Mouse (Mus musculus) mesoderm, embryonic 11.5 days (tissue): ENCODE measurements around the gene Xirp1.
A peak's percentile ranks its signal among the peaks of the same experiment; 100 is the strongest.

Source experiments
- DNase-seq: peaks from one replicate; pipeline ENCODE4 v3.0.0-alpha.2; 2012; ENCODE audit warnings: low read depth, low spot score

Gene Xirp1

DNA sequence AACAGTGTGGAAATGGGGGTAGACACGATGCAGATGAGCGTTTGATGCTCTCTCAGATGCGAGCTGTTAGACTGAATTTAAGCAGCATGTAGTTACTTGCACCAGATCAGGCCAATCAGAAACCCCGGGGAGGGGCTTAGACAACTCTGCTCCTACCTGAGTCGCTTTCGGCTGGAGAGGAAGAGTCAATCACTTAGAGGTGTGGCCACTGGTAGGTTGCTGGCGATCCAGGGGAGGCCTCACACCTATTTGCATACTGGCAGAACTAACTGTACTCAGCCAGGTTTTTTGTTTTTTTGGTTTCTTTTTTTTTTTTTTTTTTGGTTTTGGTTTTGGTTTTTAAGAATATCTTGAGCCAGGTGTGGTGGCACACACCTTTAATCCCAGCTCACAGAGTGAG, 35.1 kb downstream of the Xirp1 start:
- no peak for DNase-seq

DNA sequence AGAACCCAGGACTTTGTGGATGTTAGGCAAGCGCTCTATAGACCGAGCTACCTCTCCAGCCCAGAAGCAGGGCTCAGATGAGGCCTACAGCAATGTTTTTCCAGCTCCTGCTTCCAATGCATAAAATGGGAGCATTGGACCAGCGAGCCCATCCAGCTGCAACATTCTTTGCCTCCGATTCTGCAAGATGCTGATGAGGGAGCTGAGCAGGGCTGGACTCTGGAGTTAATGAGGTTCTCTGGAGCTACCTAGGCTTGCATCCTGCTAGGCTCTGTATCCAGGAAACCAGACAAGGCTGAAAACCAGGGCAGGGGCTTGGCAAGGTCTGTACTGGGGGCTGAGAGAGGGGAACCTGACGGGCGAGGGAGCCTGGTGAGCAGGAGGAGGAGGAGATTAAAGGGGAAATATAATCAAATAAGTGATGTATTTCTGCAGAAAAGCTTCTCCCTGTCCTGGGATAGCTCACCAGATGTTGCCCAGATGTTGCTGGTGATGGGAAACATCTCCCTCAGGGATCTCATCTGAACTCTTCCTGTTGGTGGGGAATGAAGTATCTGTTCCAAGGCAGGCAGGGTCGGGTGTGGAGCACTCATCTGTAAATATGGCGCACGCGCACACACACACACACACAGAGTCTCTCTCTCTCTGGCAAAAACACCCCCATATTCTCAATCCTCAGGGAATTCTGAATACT, 37.4 kb downstream of the Xirp1 start:
- DNase-seq, result peak; percentile 54

DNA sequence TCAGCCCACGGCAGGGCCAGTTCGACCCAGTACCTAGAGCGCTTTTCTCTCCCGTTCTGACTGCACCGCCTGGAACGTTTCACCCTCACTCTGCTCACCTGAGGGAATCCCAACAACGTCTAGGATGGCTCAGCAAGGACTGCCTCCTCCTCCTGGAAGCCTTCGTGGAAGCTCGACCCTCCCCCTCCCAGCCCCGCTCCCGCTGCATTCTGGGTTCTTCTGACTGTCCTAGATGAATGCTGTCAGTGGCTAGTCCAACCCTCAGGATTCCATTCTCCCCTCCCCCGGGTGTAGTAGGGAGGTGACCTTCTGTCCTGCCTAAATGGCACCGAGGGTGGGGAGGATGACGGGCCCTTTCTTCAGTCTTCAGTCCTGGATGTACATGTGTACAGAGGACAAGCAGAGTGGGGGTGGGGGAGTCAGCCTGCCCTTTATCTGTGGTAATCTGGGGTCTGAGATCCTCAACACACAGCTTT, 38.8 kb downstream of the Xirp1 start, which contains the start of gene Csrnp1:
Gene Csrnp1, minus strand, starts transcription at position 123 of the 476 bp plus-strand sequence.
- DNase-seq, result peak; percentile 48

DNA sequence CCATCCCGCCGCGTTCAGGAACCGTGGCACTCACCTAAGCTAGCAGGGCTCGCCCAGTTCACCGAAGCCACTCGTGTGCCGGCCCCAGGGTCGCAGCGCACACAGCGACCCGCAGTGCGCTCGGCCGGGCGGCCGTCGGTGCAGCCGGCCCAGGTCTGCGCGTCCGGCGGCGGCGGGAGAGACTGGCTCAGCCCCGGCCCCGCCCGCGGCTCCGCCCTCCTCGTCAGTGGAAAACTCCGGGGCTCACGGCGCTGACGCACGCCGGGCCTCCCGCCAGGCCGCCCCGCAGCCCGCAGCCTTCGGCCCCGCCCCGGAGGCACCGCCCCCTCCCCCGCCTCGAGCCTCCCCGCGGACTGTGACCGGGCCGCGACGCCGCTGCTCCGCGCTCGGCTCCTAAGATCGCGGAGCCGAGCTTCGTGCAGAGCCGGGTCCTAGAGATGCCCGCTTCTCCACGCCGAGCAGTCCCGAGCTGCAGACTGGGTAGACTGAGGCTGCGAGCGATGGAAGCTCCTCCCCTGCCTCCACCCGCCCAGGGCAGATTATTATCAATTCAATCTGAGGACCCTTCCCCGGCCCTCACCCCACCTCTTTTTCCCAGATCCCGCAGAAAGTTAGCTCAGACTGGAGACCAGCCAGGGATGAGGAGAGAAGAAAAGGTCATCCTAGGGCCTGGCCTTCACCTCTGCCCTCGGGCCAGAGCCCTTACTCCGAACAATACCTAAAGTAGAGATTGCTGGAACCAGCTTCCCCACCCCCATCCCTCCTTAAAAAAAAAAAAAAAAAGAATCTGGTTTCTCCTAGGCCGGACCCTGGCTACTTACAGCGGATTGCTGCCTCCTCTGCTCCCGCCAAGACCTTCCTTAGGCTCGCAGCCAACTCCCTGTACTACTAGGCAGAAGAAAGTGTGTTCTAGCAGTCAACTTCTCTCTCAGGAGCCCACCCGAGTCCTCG, 39.5 kb downstream of the Xirp1 start:
- DNase-seq, result peak; percentile 74

DNA sequence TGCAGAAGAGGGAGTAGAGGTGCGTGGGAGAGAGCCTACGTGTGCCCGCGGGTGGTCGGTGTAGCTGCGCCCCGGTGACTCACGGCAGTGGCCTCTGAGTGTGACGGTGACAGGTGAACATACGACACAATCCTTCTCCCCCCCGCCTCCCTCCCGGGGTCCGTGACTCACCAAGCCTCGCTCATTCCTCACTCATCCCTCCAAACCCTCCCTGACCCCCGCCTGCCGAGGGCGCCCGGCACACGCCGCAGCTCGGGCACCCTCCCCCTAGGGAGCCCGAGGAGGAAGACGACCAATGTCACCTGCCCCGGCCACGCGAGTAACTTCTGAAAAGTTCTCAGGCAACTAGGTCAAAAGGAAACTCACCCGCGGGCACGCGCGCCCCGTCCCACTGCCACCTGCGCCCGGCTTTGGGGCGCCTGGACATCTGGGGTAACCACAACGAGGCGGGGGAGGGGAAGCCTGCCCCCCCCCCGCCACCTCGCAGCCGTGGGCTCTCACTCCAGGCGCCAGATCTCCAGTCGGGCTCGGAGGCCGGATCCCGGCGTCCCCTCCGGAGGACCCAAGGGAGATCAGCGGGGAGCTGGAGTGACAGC, 40.3 kb downstream of the Xirp1 start:
- no peak for DNase-seq

DNA sequence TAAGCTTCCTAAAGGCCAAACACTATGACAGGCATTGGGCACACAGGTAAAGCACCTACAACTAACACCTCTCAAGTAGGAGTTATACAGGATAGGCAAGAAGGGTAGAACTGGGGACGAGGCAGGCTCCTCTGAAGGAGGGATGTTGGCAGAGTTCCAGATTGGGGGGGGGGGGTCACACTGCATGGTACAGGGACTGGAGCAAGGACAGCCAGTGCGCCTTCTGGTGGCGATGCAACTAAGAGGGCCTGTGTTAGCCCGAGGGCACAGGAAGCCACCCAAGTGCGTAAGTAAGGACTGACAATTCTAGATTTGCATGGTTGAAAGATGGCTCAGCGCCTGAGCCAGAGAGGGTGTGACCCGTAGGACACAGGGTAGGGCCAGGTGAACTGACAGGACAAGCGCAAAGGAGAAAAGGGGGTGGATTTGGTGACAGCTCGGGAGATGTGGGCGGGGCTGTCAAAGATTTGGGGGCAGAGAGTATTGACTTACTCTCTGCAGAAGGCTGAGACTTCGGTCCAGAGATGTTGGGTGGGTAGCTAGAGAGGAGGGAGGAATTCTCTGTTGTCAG, 41.1 kb downstream of the Xirp1 start:
- DNase-seq, result peak; percentile 51

DNA sequence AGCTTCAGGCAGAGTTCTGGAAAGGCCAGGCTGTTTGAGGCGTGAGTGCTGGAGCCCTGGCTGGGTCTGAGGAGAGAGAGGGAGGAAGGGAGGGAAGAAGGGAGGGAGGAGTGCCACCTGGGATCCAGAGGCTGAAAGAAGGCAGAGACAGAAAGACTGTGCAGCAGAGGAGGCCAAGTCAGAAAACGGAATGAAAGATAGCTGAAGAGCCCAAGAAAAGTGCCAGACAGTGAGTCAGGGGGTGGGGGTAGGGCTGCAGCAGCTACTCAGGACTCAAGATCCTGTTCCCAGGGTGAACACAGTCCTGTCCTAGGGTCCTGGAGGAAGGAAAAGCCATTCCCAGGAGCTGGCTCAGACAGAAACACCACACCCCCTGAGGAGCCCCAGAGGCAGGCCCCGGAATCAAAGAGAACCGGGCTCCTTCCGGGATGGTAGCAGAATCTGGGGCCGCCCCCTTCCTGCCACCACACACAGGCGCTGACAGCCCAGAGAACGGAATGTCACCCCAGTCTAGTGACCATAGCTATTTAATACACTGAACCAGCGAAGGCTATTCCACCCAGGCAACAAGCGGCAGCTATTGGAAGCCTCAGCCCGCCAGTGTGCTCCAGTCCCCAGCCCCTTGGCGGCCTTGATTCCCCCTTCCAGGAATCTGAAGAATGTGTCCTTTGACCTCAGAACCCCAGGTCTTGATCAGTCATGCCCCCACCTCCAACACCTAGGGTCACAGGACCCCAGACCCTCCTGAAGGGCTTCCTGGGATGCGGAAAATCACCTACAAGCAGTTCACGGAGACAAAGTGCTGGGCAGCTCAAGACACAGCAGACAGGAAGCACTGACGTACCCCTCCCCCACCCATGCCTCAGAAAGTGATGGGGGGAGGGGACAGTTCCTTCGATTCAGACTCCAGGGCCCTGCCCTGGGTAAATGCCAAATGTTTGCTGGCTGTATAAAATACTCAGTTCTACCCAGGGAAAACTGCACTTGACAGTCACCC, 41.9 kb downstream of the Xirp1 start:
- DNase-seq, result peak; percentile 83

DNA sequence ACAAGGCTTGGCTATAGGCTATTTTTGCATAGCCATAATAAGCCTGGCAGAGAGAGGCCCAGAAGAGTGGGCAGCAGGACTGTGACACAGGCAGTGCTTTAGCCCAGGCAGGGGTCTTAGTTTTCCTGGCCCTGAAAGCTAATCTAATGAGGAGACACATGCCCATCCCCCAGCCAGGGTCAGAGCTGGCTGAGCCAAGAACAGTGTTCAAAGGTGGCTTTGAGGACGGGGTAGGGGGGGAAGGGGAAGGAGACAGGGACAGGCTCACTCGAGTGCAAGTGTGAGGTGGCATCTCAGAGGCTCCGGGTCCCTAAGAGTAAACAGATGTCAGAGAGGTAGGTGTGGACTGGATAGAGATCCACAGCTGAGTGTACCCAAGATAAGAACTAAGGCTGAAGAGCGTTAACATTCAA, 42.6 kb downstream of the Xirp1 start:
- no peak for DNase-seq

DNA sequence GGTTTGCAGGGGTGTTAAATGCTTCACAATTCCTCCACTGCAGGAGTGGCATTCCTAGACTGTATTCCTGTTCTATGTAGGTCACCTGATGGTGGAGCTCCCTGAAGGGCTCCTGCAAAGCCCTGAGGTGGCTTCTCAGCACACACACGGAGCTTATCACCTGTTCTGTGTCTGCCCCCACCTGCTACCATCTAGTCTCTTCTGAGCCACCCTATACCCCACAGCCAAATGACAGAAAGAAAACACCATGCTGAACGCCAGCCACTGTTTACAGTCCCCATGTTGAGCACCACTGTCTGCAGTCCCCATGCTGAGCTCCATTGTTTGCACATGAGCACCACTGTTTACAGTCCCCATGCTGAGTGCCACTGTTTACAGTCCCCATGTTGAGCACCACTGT, 43.6 kb downstream of the Xirp1 start:
- no peak for DNase-seq

DNA sequence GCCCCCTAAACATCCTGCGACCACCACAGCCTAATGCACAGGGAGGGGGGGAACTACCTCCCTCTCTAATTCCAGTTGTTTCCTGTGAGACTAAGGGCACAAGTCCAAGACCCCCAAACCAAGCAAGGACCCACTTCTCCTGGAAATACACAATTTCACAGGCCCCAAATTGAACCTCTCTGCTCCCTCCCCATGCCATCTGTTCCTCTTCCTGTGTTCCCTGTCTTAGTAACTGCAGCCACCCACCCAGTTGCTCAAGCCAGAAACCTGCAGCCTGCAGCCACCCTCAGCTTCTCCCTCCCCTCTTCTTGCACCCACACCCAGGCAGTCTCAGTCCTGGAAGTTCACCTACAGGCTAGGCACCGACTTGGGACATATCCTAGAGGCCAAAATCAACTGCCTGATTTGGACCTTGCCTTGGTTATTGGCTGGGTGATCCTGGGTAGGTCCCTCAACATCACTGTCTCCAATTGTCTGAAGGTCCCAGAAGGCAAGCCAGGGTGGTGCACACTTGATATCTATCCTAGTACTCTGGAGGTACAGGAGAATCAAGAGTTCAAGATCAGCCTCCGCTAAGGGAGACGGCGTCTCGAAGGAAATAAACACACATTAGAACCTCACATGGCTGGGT, 44.5 kb downstream of the Xirp1 start:
- no peak for DNase-seq

DNA sequence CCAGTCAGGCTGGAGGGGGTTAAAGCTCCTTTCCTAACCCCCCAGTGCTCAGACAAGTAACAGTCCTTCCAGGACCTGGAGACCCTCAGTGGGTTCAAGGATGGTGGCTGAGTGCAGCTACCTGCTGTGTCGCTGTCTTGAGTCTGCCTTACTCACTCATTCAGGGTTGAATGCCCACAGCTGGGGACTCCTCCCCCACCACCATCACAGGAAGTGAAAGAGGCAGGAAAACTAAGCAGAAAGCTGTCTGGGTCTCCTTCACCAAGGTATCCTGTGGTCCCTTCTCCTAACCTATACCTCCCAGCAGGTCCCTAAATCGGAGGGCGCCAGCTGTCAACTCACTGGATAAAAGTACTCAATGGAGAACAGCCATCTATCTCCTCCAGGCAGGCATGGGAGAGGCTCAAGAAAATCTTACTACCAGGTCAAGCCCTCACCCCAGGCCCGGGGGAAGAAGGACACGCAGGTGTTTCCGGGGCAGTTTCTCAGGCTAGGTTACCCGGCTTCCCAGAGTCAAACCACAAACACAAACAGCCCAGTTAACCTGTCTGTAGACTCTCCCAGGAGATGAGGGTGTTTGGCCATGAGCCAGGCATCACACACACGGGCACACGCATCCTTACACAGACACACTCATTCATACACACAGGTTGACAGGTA, 45.1 kb downstream of the Xirp1 start:
- no peak for DNase-seq

DNA sequence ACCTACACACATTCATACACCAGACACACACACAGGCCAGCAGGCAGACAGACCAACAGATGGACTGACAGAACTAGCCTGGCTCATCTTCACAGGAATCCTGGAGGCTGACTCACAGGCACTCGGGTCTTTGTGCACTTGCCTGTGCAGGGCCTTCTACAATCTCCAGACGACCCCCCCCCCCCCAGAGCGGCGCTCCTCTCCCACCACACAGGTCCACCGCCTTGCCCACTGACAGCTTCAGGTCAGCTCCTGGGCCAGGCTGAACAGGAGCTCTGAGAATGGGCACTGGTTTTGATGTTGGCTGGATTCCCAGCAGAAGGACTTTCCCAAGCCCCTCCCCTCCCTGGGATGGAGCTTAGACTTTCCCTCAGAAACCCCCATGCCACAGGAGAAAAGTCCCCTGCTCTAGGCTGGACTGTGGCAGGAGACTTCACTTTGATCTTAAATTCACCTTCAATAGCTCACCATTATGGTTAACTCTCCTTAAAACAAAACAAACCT, 45.8 kb downstream of the Xirp1 start:
- no peak for DNase-seq

DNA sequence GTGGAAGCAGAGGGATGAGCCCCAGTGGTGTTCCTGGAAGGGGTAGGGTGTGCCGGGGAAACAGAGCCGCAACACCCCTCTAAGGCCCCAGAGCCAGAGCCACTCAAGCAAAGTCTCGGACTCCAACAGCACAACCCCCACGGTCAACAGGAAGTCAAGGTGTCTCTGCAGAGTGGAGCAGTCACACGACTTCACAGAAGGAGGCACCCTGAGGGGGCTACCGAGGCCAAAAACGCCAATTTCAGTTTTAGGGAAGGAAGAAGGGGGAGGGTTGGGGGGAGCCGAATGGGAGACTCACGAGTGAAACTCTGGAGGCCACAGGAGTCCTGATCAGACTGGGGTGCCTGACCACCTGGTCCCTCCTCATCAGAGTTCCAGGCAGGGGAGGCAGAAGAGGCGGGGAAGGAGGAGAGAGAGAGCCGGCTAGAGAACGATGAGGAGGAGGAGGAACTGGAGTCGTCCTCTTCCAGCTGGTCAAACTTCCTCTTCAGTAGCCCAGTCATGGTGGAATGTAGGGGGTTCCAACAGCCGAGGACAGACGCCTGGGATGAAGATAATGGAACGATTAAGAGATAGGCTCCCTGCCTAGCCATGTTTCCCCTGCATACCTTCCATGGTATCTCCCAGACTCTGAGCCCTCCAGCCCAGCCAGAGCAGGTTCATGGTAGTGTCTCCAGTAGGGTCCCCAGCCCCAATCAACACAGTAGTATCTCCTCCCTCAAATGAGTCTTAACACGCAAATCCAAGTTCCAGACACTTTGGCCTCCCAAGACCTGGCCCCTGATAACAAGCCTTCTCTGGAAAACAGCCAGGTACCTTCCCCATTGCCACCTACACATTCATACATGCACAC, 46.5 kb downstream of the Xirp1 start:
- no peak for DNase-seq

DNA sequence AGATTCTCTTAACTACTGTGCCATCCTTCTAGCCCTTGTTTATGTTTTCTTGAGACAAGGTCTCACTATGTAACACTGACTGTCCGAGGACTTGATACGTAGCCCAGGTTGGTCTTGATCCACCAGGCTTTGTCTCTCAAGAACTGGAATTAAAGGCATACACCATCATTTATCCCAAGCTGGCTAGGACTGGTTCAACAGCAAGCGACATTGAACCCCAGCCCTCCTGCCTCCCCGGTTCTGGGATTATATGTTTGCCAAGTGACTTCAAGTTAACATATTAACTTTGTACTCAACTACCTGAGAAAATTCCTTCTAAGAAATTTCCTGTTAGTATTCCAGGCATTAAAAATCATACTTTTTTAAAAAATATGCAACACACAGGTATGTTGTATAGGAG, 48.1 kb downstream of the Xirp1 start:
- DNase-seq, result no peak

DNA sequence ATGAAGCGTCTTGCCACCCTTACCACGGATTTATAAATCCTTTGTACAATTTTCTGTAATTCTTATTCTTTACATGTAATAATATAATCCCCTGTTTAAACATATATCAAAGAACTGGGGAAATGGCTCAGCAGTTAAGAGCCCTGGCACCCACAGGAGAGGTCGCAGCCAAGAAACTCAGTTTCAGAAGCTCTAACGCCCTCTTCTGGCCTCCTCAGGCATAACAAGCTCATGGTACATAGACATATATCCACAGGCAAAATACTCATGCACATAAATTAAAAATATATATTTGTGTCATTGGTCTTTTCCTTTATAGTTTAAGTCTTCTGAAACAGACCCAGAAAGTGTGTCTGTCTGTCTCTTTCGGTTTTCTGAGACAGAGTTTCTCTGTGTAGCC, 48.8 kb downstream of the Xirp1 start:
- no peak for DNase-seq

DNA sequence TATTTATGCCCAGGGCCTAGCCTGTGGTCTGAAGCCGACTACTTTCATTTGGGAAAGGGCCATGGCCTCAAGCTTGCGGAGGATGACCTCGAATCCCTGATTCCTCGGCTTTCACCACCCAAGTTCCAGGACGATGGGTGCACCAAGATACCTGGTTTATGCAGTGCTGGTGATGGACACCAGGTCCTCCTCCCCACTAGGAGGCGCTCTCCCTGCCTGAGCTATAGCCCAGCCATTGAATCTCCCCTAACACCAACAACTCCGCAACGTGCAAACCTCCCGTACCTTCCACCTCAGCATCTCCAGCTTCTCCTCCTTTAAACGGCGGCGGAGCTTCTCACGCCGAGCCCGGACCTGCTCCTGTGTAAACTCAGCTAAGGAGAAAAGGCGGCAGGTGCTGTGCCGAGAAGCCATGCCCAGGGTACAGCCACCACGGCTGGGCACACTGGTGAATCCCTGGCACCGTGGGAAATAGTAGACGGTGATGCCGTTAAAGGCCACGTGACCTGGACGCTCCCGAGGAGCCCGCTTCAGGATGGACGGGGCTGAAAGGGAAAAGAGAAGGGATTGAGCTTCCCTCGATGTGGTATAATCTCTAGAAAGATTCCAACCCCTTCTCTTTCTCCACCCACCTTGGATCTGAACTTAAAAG, 49.4 kb downstream of the Xirp1 start:
- DNase-seq, result no peak

DNA sequence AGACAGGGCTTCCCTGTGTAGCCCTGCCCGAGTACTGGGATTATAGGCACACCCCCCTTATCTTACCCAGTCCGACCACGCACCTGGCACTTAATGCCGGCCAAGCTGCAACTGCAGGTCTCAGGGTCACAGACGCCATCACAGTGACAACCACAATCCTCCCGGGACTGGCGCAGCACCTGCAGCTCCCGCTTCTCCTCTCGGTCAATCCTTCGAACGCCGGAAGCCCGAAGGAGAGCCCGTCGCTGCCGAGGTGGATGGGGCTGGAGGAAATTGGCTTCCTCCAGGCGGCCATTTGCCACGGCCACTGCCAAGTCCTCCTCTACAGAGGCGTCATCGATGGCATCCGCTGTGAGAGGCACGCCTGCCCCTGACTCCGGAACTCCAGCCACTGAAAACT, 50.1 kb downstream of the Xirp1 start:
- no peak for DNase-seq

DNA sequence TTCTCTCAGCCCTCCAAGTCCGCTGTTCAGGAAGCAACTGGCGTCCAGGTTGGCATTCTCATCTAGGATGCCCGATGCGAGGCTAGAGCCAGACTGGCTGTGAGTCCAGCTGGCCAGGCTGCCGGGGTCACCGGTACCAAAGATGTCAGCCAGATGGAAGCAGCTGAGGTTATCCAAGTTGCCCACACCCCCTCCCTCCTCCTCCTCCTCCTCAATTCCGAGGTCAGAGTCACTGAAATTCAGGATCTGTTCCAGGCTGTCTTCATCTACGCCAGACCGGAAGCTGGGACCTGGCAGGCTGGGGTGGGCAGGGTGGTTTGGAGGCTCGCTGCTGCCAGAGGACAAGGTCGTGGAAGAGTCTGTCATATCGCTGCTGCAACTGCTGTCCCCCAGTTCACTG, 50.8 kb downstream of the Xirp1 start:
- no peak for DNase-seq
